Mouse (Mus musculus) brain, embryonic 18.5 days (tissue): ENCODE measurements at regions not wholly inside any gene's neighbourhood (a gene's known extent, or its start where the extent isn't known, plus 50 kb on each side); places are given as distances from the start of the nearest gene placed in this dataset.

Experiments used
- DNase-seq: peaks from one replicate; pipeline ENCODE4 v3.0.0-alpha.2; 2012; ENCODE audit warnings: low read depth, low spot score

DNA sequence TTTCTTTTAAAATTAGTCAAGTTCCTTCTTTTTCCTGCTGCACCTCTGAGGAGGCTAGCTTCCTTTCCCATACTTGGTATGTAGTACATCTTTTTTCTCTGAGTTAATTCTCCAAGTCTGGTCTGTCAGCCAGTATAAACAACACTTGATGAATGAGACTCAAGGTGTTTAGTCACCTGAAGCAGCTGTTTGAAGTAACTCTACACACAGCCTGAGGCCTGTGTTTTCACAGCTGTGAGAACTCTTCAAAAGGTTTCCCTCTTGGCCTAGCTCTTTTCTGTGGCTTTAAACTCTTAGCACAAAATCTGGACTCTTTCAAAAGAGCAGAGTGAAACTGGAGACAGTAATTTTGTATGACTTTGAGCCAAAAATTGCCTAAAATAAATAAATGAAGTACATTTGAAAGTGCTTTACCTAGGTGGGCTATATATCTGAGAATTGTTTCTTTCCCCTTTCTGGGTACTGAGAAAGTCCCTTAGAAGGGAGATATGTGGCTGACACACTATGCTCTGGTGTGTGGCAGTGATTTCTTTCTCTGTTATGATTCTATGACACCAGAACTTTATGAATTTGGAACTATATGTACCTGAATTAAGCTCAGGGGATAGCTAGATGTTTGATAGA, 1070.2 kb upstream of the Zeb2 start:
- DNase-seq = no peak

DNA sequence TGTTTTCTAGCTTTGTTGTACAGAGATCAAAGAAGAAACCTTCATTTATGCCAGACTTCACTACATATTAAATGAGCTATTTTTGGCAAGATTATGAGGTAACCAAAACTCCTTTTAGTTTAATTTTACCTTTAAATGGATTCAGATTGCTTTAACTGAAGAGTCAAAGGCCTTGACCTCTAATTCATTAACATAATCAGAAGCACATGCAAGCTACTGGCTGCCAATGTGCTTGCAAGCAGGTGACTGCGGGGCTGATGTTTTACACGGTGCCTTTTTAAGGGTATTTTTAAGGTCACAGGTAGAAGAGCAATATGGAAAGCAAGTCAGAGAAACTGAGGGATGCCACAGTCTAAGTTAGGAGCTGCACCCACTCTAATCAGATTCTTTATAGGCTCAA, 1066.0 kb upstream of the Zeb2 start:
- no peak for DNase-seq

DNA sequence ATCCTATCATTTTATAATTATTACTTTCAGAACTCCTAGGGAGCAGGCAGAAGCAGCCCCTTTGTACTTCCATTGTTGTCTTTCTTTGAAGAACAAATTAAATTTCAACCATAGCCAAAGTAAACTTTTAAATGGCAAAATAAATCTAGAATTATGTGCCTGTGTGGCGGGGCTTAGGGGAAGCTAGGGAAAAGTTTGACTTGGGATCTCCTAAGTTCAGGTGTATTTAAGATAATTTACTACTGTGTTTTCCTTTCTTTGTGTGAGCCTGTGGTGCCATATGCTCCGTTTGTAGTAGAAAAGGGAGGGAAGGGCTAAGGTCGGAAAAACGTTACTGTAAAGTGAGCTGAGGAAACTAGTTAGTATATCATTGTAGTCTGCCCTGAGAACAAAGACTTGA, 1062.5 kb upstream of the Zeb2 start:
- no peak for DNase-seq

DNA sequence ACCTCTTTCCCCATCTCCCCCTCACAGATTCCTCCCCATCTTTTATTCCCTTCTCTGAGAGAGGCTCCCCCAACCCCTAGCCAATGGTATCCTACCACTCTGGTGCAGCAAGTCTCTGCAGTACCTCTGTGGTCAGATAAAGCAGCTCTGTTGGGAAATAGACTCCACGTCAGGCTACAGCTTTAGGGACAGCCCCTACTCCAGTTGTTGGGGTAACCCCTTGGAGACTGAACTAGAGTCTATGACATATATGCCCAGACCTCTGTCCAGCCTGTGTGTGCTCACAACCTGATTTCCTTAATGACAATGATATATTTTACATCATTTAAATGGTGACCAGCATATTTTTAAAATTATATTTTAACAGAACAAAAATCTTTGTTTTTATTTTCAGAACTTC, 1051.3 kb upstream of the Zeb2 start:
- no peak for DNase-seq

DNA sequence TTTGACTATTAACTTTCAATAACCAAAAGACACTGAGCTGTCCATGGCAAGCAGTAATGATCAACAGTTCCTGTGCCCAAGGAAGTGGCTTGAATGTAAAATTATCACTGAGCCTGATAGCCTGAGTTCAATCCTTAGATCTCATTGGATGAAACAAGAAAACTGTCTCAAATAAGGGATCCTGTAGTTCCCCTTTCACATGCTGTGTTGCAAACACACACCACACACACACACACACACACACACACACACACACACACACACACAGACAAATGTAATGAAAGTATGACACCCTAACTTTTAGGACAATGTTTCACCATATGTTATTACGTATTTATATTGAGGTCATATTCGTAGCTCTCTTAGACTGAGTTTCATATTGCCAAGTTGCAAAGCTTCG, 1032.7 kb upstream of the Zeb2 start:
- no peak for DNase-seq

DNA sequence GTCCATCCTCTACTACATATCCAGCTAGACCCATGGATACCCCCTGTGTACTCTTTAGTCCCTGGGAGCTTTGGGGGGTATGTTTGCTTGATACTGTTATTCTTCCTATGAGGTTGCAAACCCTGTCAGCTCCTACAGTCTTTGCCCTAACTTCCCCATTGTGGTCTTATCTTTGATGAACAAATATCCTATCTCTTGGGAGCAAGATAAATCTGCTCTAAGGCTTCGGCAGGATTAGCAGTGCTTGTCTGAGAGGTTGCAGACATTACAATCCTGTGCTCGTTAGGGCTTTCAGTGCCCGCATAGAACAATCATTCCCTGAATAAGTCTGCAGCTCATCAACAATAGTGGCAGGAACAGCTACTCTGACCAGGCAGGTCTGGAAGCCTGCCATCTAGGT, 1002.7 kb upstream of the Zeb2 start:
- no peak for DNase-seq

DNA sequence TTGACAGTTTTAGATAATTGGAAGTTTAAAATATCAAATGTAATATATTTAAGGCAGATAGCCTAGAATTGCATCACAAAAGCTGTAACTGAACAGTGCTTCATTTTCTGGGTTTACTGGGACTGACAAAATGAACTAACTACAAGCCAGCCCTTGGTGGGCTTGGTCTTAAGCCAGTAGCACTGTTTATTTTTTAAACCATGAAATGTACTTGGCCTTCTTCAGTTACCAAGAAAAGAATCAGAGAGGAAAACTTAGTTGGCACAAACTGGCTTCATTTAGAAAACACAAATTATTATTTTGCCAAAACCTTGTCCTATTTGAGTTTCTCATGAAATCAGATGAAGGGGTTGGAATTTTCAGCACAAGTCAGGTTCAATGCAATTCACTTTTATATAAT, 989.8 kb upstream of the Zeb2 start:
- DNase-seq = no peak

DNA sequence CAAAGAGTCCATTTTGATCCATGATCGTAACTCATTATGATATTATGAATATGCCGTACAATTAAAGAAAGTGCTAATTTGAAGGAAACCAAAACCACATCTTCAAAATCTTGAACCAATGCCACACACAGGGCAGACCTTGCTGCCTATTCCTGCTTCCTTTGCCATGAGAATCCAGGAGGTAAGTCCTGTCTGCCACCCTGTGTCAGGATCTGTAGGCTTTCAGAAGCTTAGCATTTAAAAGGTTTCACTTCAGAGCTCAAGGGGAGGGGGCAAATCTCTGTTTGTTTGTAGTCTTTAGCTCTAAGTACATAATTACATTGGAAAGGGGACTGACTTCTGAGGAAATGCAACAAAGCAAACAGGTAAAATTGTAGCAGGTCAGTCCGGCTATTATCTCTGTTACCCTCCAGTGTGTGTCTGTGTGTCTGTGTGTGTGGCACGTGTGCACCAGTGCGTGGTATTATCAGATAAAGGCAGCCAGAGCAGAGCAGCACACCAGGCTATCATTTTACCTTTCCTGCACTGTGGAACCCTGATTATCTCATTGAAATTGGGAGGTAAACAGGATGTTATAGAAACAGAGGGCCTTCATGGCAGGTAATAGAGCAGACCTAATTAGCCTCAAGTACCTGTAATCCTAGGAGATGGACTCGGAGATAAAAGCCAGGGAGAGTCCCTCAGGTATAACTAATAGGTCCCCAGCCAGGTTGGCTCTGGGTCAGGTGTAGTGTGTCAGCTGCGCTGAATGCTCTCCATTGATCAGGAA, 948.0 kb upstream of the Zeb2 start:
- no peak for DNase-seq

DNA sequence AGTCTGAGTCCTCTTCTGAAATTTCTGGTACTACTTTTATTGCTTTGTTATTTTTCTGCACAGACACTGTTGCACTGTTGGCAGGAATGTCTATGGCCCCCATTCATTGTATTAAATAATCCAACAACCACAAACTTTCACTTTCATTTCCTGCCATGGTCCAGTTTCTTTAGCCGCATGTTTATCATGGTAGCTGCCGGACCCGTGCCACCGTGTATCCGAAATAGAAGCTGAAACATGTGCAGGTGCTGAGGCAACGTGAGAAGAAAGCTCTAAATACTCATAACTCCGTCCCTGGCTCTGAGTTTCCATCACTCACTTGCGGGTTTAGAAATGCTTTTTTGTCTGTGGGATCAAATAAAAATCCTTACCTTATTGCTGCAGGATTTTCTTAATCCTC, 938.5 kb upstream of the Zeb2 start:
- no peak for DNase-seq

DNA sequence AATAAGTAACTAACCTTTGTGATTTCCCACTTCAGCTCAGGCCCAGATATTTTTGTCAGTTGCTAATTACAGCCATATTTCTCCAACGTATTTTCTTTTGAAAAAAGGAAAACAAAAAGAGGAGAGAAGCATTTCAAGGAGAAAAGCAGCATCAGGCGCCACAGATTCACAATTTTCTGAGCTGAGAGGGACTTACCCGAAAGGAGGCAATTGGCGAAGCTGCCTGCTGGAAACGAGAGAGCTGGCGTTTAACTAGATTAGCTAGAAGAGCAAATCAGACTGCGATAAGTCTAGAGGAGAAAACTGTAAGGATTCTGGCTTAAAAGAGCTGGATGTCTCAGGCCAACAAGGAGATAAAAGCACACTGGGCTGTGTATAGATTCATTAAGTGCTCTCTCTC, 937.7 kb upstream of the Zeb2 start:
- DNase-seq = no peak

DNA sequence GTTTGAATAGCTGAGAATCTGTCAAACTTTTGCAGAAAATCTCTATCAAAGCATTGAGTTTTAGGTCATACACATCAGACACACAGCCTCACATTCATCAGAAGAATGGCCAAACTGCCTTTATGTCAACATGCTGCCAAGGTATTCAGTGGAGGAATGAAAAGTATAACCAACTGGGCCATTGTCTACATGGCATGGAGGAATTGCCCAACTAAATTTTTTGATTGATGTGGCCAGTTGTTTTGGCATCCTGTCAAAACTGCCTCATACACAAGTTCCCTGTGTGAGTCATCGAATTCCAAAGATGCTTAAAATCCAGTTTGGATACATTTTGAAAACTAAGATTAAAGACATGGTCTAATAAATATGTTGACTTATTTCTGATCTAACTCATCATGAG, 904.7 kb upstream of the Zeb2 start:
- no peak for DNase-seq

DNA sequence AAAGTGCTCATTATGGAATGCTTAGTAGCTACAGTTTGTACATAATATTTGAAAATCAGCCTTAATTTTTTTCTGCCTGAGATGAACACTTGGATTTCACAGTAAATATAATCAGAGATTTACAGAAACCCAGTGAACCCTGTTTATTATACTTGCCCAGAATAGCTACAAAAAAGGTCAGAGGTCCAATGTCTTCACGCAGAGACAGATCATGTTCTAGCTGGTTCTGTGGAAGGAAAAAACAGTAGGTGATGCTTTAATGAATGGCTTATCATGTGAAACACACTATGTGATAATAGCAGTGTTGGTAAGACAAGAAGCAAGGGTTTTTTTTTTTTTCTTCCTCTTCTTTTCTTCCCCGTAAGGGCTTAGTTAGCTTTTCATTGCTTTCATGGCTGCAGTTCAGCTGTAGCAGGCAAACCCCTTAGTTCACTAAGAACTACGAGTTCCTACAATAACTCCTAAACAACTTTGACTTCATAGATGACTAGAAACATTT, 896.6 kb upstream of the Zeb2 start:
- no peak for DNase-seq

DNA sequence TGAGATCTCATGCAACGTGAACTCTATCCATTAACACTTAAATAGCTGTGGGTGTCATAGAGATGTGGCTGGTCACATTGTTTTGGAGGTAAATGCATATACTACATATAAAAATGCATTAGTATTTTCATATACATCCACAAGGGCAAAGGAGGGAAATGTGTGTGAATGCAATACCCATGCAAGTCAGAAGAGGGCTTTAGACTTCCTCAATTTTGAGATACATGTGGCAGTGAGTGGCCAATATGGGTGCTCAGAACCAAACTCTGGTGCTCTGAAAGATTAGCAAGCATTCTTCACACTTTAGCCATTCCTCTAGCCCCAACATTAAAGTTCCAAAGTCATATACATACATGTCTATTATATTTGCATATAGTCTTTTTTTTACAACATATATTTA, 895.5 kb upstream of the Zeb2 start:
- no peak for DNase-seq

DNA sequence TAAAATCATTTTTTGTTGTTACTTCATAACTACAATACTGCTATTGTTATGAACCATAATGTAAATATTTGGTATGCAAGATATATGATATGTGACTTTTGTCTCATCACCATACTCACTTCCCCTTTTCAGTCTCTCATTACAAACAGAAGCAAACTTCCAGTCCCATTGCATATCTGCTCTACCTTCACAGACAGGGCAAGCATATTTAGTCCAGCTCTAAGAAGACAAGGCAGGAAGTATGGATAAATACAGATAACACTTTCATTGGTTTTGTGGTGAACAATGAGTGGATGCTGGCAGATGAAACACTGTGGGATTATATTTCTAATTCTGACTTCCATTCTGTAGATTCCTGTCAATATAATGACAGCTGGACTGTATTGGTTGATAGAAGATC, 858.0 kb upstream of the Zeb2 start:
- DNase-seq = no peak

DNA sequence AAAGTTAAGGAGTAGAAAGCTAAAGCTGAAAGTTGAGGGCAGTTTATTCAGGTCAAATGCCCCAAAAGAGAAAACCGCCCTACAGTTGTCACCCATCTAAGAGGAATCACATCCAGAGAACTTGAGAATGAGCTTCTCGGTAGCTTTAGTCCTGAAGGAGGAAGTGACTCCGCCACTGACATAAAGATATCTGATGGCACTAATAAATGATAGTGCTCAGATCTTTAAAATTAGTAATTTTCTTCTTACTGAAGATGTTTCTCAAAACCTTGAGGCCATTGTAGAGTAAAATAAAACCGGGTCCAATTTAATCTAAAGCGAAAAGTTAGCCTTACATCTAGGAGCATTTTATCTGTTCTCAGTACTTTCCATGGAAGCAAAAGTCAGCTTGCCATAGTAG, 851.4 kb upstream of the Zeb2 start:
- DNase-seq = no peak

DNA sequence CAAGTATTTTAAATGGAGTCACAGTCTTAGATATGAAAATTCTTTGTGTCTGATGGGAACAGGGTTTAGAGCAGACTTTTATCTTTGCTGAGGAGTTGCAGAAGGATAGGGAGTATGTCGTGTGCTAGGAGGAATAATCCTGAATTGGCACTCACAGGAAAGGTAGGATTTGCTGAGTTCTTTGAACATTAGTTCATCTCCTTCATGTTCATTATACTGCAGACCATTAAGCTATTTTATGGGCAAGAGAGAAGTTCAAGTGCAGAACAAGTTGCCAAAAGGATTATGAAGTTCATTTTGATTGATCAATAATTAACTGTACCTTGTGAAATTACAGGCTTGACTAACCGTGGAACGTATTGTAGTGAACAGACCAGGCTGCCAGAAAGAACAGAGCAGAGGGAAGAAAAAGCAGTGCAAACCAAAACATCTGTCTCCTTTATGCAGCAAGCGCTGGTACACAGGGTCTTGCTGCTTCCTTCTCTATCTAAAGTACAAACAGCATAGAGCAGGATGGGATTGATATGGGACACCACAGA, 839.7 kb upstream of the Zeb2 start:
- no peak for DNase-seq

DNA sequence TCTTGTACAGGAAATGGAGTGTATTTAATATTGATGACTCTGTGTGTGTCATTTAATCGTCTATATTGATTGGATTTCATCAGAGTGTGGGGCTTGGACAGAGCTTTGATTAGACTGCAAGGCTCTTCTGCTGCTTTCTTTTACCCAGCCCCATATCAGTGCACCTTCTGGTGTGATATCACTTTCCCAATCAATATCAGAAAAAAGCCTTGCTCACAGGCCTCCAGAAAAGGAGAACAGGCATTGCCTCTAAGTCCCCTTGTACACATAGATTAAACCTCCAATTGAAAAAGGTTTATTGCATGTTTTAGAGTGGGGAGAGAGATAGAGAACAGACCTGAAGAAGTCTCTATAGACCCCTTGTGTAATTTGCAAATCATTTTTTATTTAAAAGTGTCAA, 831.6 kb upstream of the Zeb2 start:
- no peak for DNase-seq

DNA sequence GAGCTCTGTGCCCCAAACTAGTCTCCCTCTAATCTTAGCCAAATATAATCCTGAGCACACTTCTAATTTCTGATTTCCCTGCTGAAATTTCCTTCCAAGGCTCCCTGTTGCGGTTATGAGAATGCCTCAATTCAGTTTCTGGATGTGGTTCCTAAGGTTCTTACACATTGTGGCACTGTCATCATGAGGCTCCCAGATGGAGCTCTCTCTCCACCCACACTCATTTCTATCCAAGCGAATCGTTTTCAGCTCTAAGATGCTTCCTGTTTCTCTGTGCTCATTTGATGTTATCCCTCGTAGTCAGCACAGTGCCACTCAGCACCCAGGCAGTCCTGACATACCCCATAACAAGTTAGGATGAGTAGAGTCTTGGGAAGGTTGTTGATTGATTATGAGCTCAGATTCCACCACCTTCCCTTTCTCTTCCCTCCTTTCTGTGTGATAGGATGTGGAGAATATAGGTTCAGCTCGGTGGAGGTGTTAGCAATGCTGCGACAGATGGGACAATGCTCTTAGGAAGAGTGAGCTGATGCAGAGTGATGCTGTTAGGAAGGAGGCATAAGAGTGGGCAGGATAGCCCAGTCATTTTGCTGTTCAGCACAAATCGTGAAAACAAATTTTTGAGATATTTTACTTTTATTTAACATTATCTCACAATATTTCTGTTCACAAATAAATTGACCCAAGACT, 808.7 kb upstream of the Zeb2 start:
- no peak for DNase-seq

DNA sequence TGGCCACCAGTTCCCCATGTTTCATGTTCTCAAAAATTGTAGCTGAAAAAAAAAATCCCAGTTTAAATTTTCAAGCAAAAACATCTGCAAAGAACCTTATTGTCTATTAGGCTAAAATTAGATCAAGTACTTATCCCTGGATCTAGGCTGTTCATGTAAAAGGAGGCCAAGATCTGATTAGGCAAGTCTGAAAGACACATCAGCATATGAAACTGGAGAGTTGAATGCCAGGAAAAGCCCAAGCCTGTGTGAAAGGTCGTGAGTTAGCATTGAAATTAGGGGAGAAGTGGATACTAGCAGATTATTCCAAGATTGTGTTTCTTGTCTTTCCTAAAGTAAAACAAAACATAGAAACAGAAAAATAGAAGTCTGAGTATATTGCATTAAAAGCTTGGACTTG, 791.7 kb upstream of the Zeb2 start:
- DNase-seq = no peak

DNA sequence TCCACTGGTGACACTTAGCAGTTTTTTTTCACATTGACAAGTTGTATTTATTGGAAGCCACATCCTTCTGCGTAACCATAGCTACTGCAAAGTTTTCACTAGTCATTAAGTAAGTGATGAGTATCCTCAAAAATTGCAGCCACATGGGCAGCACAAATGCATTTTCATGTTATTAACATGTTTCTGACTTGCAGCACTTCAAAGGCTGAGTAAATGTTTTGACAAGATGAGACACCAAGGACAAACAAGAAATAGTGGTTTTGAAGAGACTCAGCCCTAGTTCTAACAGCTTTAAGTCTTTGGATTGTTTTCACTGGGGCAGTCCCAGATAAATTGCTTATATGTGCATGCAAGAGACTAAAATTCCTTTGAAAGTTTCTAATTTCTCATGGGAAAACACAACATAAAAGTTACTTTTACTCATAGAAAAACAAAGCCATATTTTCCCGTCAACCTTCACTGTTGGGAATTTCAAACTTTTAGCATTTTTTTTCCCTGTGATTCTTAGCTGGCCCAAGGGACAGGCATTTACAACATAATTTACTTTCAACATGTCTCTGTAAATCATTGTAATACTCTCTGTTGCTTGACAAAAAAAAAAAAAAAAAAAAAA, 787.5 kb upstream of the Zeb2 start:
- DNase-seq = no peak

DNA sequence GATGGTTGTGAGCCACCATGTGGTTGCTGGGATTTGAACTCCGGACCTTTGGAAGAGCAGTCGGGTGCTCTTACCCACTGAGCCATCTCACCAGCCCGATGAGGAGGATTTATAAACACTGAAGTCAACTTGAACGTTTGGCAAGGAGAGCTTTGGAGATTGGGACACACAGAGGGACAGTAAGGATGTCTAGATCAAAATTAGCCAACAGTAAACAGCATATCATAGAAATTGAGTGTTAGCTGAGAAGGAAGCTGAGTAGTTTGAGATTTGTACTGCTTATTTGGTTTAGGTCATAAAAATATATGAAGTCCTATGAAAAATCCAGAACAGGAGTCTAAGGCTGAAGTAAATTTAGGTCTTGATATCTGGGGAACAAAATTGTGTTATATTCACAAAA, 786.9 kb upstream of the Zeb2 start:
- DNase-seq = no peak

DNA sequence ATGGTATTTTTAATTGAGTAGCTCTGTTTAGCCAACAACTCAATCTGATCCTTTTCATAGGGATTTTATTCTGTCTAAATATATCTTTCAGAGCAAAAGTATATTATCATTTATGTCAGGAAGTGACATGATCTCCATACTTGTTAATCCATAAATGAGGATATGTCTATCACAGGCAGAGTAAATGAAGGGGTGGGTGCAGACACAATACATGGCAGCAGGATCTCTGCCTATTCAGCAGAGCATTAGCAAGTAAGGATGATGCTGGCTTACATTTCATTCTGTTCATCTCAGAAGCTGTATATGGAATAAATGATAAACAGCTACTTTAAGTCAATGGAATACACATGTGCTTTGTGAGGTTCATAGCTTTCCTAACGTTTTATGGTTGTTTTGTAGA, 786.2 kb upstream of the Zeb2 start:
- no peak for DNase-seq
